Mouse (Mus musculus) neutrophil, adult 5-6 weeks (primary cell): ENCODE measurements around the gene Olfr69. TPM values are rescaled to one million over a fixed set of nuclear protein-coding genes. Genes with fewer than 3 reads are reported as not detected.
"Not testable (repeated sequence)": the region's sequence is repeated elsewhere in the genome, so short reads cannot be mapped to it uniquely, and the experiment has no call there.

Experiments
- ATAC-seq: fragments of 151-379, 151-347 bp; 2 replicates; pipeline ENCODE4 v1.8.0; 2017; ENCODE audit warnings: mild to moderate bottlenecking, moderate TSS enrichment; ENCODE audit not compliant: insufficient number of reproducible peaks, poor library complexity, low FRiP score, severe bottlenecking; ENCODE audit errors: extremely low read depth
- total RNA-seq: library from RNA; stranded (forward); fragments of 200-1000 nt; gene quantifications from 2 replicates; pipeline ENCODE4 v1.2.3, GENCODE M21; 2017

Gene Olfr69
- total RNA-seq, 1 experiment from 2014 or later = 0.23 TPM

GRCm38 (mm10) chr7:103744843-103745242 lies 26.6 kb downstream of the Olfr69 start, which contains the start of gene Olfr629:
Olfr629 (minus strand) TSS chr7:103744943.
- ATAC-seq = no peak

- ATAC-seq = no peak
Measured at GRCm38 (mm10) chr7:103730074-103730473, 41.3 kb downstream of the Olfr69 start, which contains the start of gene Olfr628. Olfr628 (plus strand) TSS chr7:103730374.

GRCm38 (mm10) chr7:103716398-103716797 lies 55.0 kb downstream of the Olfr69 start:
- ATAC-seq = not testable (repeated sequence)

Other genes starting within 250 kb of the Olfr69 start
- not detected in 2 replicates for gene Olfr612, start 228.9 kb downstream of the Olfr69 start, total RNA-seq
- gene Olfr613, start 223.5 kb downstream of the Olfr69 start, total RNA-seq = not detected in 2 replicates
- not detected in 2 replicates for gene Olfr615, start 215.5 kb downstream of the Olfr69 start, total RNA-seq
- not detected in 2 replicates for gene Olfr616, start 202.5 kb downstream of the Olfr69 start, total RNA-seq
- not detected in 2 replicates for gene Olfr617, start 198.5 kb downstream of the Olfr69 start, total RNA-seq
- gene Olfr618, start 181.5 kb downstream of the Olfr69 start, total RNA-seq = not detected in 2 replicates
- gene Olfr619, start 171.0 kb downstream of the Olfr69 start, total RNA-seq = not detected in 2 replicates
- 0.25 TPM in 1 of 2 replicates, not detected in the other for gene Olfr620, start 159.1 kb downstream of the Olfr69 start, total RNA-seq
- not detected in 2 replicates for gene Olfr622, start 128.9 kb downstream of the Olfr69 start, total RNA-seq
- gene Olfr623, start 107.9 kb downstream of the Olfr69 start, total RNA-seq = not detected in 2 replicates
- 0.12 TPM in 1 of 2 replicates, not detected in the other for gene Olfr624, start 100.4 kb downstream of the Olfr69 start, total RNA-seq
- not detected in 2 replicates for gene Olfr625-ps1, start 88.9 kb downstream of the Olfr69 start, total RNA-seq
- 0.12 TPM in 1 of 2 replicates, not detected in the other for gene Olfr243, start 56.9 kb downstream of the Olfr69 start, total RNA-seq
- gene Olfr628, start 41.2 kb downstream of the Olfr69 start, total RNA-seq = not detected in 2 replicates
- not detected in 2 replicates for gene Olfr629, start 26.7 kb downstream of the Olfr69 start, total RNA-seq
- not detected in 2 replicates for gene Olfr630, start 14.3 kb downstream of the Olfr69 start, total RNA-seq
- not detected in 2 replicates for gene Olfr68, start 8.1 kb upstream of the Olfr69 start, total RNA-seq
- gene Olfr67, start 20.2 kb upstream of the Olfr69 start, total RNA-seq = not detected in 2 replicates
- gene Hbb-bt, start 42.4 kb upstream of the Olfr69 start, total RNA-seq = 1,968 and 2,313 TPM in 2 replicates
- gene Hbb-bs, start 56.5 kb upstream of the Olfr69 start, total RNA-seq = 10,177 and 10,178 TPM in 2 replicates
- not detected in 2 replicates for gene Hbb-bh2, start 68.9 kb upstream of the Olfr69 start, total RNA-seq
- not detected in 2 replicates for gene Hbb-bh1, start 71.6 kb upstream of the Olfr69 start, total RNA-seq
- gene Hbb-y, start 81.6 kb upstream of the Olfr69 start, total RNA-seq = not detected in 2 replicates
- 0.12 TPM in 1 of 2 replicates, not detected in the other for gene Olfr66, start 114.7 kb upstream of the Olfr69 start, total RNA-seq
- gene Olfr64, start 122.9 kb upstream of the Olfr69 start, total RNA-seq = not detected in 2 replicates
- not detected in 2 replicates for gene Olfr65, start 131.9 kb upstream of the Olfr69 start, total RNA-seq
- gene Olfr631, start 157.2 kb upstream of the Olfr69 start, total RNA-seq = not detected in 2 replicates
- not detected in 2 replicates for gene Olfr632, start 162.8 kb upstream of the Olfr69 start, total RNA-seq
- not detected in 2 replicates for gene Olfr633, start 172.8 kb upstream of the Olfr69 start, total RNA-seq
- gene Olfr635, start 199.6 kb upstream of the Olfr69 start, total RNA-seq = not detected in 2 replicates
- gene Olfr638, start 227.2 kb upstream of the Olfr69 start, total RNA-seq = not detected in 2 replicates
- gene Olfr639, start 245.7 kb upstream of the Olfr69 start, total RNA-seq = not detected in 2 replicates